Mouse (Mus musculus): Measurements from ENCODE around the gene Cnpy4. TPM values are rescaled to one million over a fixed set of nuclear protein-coding genes. Genes with fewer than 3 reads are reported as not detected.

Cnpy4 gene
- 0.39 and 1.5 TPM in 2 replicates for polyA plus RNA-seq (2012; rRNA removed)

DNA sequence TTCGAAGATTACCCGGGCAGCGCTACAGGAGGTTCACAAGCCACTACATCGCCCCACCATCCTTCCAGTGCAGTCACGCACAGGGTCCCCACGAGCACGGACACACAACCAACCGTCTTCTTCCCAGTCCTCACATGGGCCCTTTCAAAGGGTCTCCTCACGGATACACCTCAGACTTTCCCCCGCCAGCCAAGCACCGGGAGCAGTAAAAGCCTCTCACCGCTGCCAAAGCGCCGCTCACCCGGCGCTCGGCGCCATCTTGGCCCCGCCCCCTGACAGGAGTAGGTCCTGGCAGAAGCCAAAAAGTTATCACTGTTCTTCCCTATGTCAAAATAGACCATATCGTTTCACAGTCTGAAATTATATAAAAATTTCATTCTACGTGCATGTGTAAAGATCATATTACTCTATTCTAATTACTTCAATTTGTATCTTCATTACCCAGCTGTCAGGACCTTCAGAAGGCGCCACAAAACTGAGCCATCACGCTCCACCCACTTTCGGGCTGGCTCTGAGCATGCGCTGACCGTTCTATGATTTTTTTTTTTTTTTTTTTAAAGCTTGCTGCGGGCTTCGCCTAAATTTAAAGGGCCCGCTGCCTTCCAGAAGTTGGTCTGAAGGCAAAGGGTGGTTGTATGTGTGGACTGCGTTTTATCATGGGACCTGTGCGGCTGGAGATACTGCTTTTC, at the start of gene Cnpy4, which contains the start of gene Taf6:
Cnpy4 (plus strand) TSS at position 536 of the 689 bp plus-strand sequence.
Taf6 (minus strand) TSS at position 502 of the 689 bp plus-strand sequence.
- Histone ChIP-seq H3K36me3 (ENCODE audit: control insufficient read depth, insufficient read depth, low read length) (peaks cover 12% of the 10 kb centered on the region), H3K4me1 (ENCODE audit: control insufficient read depth, insufficient read depth, insufficient read length, low read length) (no peaks in the 10 kb centered on the region), H3K4me3 (ENCODE audit: low read depth, low read length) (peak within 1 kb of the TSS; percentile 100), H3K27me3 (ENCODE audit: control insufficient read depth, insufficient read depth, low read length) (no peaks in the 10 kb centered on the region), H3K27ac (ENCODE audit: insufficient read depth, low read depth, low read length) (peak within 1 kb of the TSS; percentile 56; the same call in 1 of the 2 replicates)
- WGBS: under 1% methylated on average over 31 of the region's 31 CpGs
- TF ChIP-seq CTCF (IDR thresholded peaks at IDR 0.05; ENCODE audit: extremely low read depth, insufficient read length, insufficient replicate concordance, low read depth, low read length) (no peak), POLR2A (IDR thresholded peaks at IDR 0.05; ENCODE audit: low read depth, low read length) (peak; percentile 97)

DNA sequence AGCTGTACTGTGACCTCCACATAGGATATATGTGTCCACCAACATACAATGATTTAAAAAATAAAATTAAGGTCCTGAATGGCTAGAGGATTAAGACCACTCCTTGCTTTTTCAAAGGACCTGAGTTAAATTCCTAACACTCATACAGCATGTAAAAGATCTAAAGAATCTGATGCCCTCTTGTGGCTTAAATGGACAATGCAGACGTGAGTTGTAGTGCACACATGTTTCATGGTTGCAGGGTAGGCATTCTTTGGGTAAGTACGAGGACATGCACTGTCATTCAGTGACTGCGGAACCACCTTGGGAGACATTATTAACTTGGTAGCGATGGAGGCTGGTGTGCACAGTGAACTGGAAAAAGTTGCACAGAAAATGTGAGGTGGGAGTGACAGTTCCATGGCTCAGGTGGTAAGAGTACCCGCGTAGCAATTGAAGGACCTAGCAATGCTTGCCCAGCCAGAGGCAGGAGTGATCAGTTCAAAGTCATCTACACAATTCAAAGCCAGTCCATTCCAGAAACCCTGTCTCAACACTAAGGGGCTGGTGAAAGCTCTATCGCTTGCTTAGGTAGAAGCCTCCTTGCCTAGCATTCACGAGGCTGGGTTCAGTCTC, 49.2 kb upstream of the Cnpy4 start:
- WGBS: 54% methylated on average over 8 of the region's 8 CpGs
- H3K27me3 ChIP-seq (ENCODE audit: control insufficient read depth, insufficient read depth, low read length): no peaks in the 10 kb centered on the region
- no peak overlapping the region for H3K4me3 ChIP-seq (ENCODE audit: low read depth, low read length)
- TF ChIP-seq CTCF (IDR thresholded peaks at IDR 0.05; ENCODE audit: extremely low read depth, insufficient read length, insufficient replicate concordance, low read depth, low read length): no peak
- no peak for TF ChIP-seq POLR2A (IDR thresholded peaks at IDR 0.05; ENCODE audit: low read depth, low read length)
- H3K27ac ChIP-seq (ENCODE audit: insufficient read depth, low read depth, low read length): no peak overlapping the region
- H3K36me3 ChIP-seq (ENCODE audit: control insufficient read depth, insufficient read depth, low read length): peaks cover 17% of the 10 kb centered on the region
- H3K4me1 ChIP-seq (ENCODE audit: control insufficient read depth, insufficient read depth, insufficient read length, low read length): no peaks in the 10 kb centered on the region

DNA sequence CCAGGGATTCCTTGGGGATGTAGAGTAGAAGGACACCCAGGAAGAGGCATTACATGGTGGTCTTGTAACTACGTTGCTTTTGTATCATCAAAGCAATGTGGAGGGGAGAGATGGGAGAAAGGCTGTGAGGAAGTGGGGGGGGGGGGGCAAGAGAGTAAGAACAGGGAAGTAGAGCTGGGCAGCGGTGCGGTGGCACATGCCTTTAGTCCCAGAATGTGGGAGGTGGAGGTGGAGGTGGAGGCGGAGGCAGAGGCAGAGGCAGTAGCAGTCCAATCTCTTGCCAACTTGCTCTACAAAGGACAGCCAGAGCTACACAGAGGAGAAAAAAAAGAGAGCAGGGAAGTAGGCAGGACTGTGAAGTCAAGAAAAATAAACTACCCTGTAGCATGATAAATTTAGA, 48.7 kb upstream of the Cnpy4 start:
- Histone ChIP-seq H3K27me3 (ENCODE audit: control insufficient read depth, insufficient read depth, low read length) (no peaks in the 10 kb centered on the region), H3K4me3 (ENCODE audit: low read depth, low read length) (no peak overlapping the region), H3K4me1 (ENCODE audit: control insufficient read depth, insufficient read depth, insufficient read length, low read length) (no peaks in the 10 kb centered on the region), H3K36me3 (ENCODE audit: control insufficient read depth, insufficient read depth, low read length) (peaks cover 12% of the 10 kb centered on the region), H3K27ac (ENCODE audit: insufficient read depth, low read depth, low read length) (no peak overlapping the region)
- WGBS: 68% methylated on average over 4 of the region's 4 CpGs
- TF ChIP-seq CTCF (IDR thresholded peaks at IDR 0.05; ENCODE audit: extremely low read depth, insufficient read length, insufficient replicate concordance, low read depth, low read length): no peak
- no peak for TF ChIP-seq POLR2A (IDR thresholded peaks at IDR 0.05; ENCODE audit: low read depth, low read length)

DNA sequence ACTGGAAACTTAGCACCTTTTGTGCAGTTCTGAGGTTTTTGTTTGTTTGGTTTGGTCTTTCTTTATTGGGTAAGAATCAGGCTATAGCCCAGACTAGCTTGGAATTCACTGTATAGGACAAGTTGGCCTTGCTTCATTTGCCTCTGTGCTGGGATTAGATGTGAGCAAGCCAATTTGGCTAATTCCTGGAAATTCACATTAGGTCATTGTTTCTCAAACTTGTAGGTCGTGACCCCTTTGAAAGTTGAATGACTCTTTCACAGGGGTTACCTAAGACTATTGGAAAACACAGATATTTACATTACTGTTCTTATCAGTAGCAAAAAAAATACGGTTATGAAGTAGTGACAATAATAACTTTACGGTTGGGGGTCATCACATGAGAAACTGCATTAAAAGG, 32.9 kb upstream of the Cnpy4 start:
- Histone ChIP-seq H3K27ac (ENCODE audit: insufficient read depth, low read depth, low read length) (no peak overlapping the region), H3K36me3 (ENCODE audit: control insufficient read depth, insufficient read depth, low read length) (peaks cover 21% of the 10 kb centered on the region), H3K27me3 (ENCODE audit: control insufficient read depth, insufficient read depth, low read length) (no peaks in the 10 kb centered on the region), H3K4me3 (ENCODE audit: low read depth, low read length) (no peak overlapping the region), H3K4me1 (ENCODE audit: control insufficient read depth, insufficient read depth, insufficient read length, low read length) (peaks cover 3% of the 10 kb centered on the region; the same call in 1 of the 2 replicates)
- WGBS: 39% methylated on average over 3 of the region's 3 CpGs
- no peak for TF ChIP-seq POLR2A (IDR thresholded peaks at IDR 0.05; ENCODE audit: low read depth, low read length)
- TF ChIP-seq CTCF (IDR thresholded peaks at IDR 0.05; ENCODE audit: extremely low read depth, insufficient read length, insufficient replicate concordance, low read depth, low read length): no peak

DNA sequence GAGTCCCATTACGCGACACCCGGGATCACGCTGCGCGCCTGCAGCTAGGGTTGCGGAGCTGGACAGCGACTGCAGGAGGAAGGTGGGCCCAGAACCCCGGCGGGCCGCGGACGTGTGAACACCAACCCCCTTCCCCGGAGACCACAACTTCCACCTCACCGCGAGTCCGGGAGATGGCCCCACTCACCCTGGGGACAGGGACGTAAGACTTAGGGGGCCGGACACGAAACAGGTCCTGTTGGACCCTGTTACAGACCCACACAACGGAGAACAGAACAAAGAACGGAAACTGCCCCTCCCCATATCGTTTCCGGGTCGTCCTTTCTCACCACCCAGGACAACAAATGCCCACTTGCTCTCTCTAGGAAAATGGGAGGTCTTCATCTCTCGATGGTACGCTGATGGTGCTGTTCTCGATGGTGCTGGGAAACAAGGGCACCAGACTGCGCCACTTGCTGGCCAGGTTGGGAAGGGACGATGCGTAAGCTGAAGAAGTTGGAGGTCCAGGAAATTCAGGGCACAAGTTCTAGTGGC, 31.8 kb upstream of the Cnpy4 start, which contains the start of gene Zfp113:
Zfp113 (minus strand) TSS at position 302 of the 534 bp plus-strand sequence.
- peaks cover 16% of the 10 kb centered on the region for H3K36me3 ChIP-seq (ENCODE audit: control insufficient read depth, insufficient read depth, low read length)
- H3K4me3 ChIP-seq (ENCODE audit: low read depth, low read length): peak within 1 kb of the TSS; percentile 92
- H3K4me1 ChIP-seq (ENCODE audit: control insufficient read depth, insufficient read depth, insufficient read length, low read length): no peaks in the 10 kb centered on the region
- under 1% methylated on average over 31 of the region's 31 CpGs for WGBS
- no peaks in the 10 kb centered on the region for H3K27me3 ChIP-seq (ENCODE audit: control insufficient read depth, insufficient read depth, low read length)
- TF ChIP-seq POLR2A (IDR thresholded peaks at IDR 0.05; ENCODE audit: low read depth, low read length): peak; percentile 69
- peak; percentile 84; the same call in 1 of the 2 replicates for TF ChIP-seq CTCF (IDR thresholded peaks at IDR 0.05; ENCODE audit: extremely low read depth, insufficient read length, insufficient replicate concordance, low read depth, low read length)
- peak within 1 kb of the TSS; percentile 58 for H3K27ac ChIP-seq (ENCODE audit: insufficient read depth, low read depth, low read length)

DNA sequence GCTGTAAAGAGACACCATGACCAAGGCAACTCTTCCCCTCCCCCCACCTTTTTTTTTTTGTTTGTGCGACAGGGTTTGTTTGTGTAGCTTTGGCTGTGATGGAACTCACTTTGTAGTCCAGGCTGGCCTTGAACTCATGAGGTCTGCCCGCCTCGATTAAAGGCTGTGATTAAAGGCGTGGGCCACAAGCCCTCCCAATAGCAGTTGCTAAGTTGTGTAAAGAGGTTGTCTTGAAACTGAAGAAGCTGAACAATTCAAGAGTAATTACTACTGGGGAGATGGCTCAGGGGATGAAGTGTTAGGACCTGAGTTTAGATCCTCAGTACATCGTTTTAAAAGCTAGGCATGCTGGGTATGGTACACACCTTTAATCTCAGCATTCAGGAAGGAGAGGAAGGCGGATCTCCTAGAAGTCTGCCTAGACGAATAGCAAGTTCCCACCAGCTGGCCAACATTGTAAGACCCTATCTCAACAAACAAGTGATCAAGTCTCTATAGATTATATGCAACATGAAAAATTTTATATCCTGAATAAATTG, 27.0 kb upstream of the Cnpy4 start:
- Histone ChIP-seq H3K4me1 (ENCODE audit: control insufficient read depth, insufficient read depth, insufficient read length, low read length) (no peaks in the 10 kb centered on the region), H3K36me3 (ENCODE audit: control insufficient read depth, insufficient read depth, low read length) (peaks cover 22% of the 10 kb centered on the region), H3K4me3 (ENCODE audit: low read depth, low read length) (no peak overlapping the region), H3K27me3 (ENCODE audit: control insufficient read depth, insufficient read depth, low read length) (no peaks in the 10 kb centered on the region), H3K27ac (ENCODE audit: insufficient read depth, low read depth, low read length) (no peak overlapping the region)
- TF ChIP-seq POLR2A (IDR thresholded peaks at IDR 0.05; ENCODE audit: low read depth, low read length) (no peak), CTCF (IDR thresholded peaks at IDR 0.05; ENCODE audit: extremely low read depth, insufficient read length, insufficient replicate concordance, low read depth, low read length) (no peak)
- WGBS: 52% methylated on average over 7 of the region's 7 CpGs

All from small intestine, adult 2 months (tissue).